Mouse (Mus musculus): ENCODE results near the gene Sept12. TPM values are rescaled to one million over a fixed set of nuclear protein-coding genes. Genes with fewer than 3 reads are reported as not detected.

The Sept12 gene
- total and polyA plus RNA-seq, 3 experiments: 0.20 TPM; not detected in 2

DNA sequence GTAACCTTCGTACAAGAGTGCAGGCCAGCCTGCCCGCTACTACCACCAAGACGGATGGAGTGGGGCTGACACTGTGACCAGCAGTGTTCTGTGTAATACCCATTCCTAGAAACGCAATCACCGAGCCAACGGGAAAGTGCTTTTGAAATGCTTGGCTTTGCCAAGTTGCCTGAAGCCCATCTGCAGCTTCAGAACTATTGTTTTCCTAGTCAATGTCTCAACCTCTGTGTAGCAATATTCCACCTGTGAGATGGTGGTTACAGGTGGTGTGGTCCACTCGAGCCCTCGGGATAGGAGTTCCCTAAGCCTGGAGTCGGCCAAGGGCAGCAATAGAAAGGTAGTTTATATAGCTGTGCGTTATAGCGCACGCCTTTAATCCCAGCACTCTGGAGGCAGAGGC, 12.9 kb downstream of the Sept12 start:
- 93% methylated on average over 12 of the region's 12 CpGs for WGBS
- Histone ChIP-seq H3K9ac (ENCODE audit: low read depth, low read length) (no peak overlapping the region), H3K27me3 (ENCODE audit: control insufficient read depth, insufficient read depth, low read length) (no peaks in the 10 kb centered on the region), H3K4me1 (ENCODE audit: control insufficient read depth, insufficient read depth, low read length) (no peaks in the 10 kb centered on the region), H3K36me3 (ENCODE audit: control insufficient read depth, insufficient read depth, low read length) (no peaks in the 10 kb centered on the region), H3K4me3 (no peak overlapping the region), H3K79me2 (replicated peaks; ENCODE audit: control insufficient read depth, insufficient read depth, low read length) (no peaks in the 10 kb centered on the region), H3K27ac (no peak overlapping the region)
- intact Hi-C loops (cut with DNase I): no loop called here
- DNase-seq: no peak
- TF ChIP-seq POLR2A (IDR thresholded peaks at IDR 0.05; ENCODE audit: insufficient read depth, low read depth, low read length) (no peak), EP300 (IDR thresholded peaks at IDR 0.05; ENCODE audit: insufficient read depth, low read depth, low read length) (no peak), CTCF (IDR thresholded peaks at IDR 0.05) (no peak)

GRCm38 (mm10) chr16:4979755-4980380, 17.8 kb downstream of the Sept12 start:
- TF ChIP-seq POLR2A (IDR thresholded peaks at IDR 0.05; ENCODE audit: insufficient read depth, low read depth, low read length): no peak
- peak; percentile 80 for TF ChIP-seq CTCF (IDR thresholded peaks at IDR 0.05)
- TF ChIP-seq EP300 (IDR thresholded peaks at IDR 0.05; ENCODE audit: insufficient read depth, low read depth, low read length): no peak
- no peaks in the 10 kb centered on the region for H3K79me2 ChIP-seq (replicated peaks; ENCODE audit: control insufficient read depth, insufficient read depth, low read length)
- no peak overlapping the region for H3K27ac ChIP-seq
- intact Hi-C loops (cut with DNase I): loop anchor here (1.0 kb wide), 1 partner anchor 165 kb away; no protein-coding TSS in a partner anchor
- no peaks in the 10 kb centered on the region for H3K4me1 ChIP-seq (ENCODE audit: control insufficient read depth, insufficient read depth, low read length)
- no peaks in the 10 kb centered on the region for H3K36me3 ChIP-seq (ENCODE audit: control insufficient read depth, insufficient read depth, low read length)
- no peak for DNase-seq
- WGBS: 72% methylated on average over 4 of the region's 4 CpGs
- no peak overlapping the region for H3K4me3 ChIP-seq
- no peak overlapping the region for H3K9ac ChIP-seq (ENCODE audit: low read depth, low read length)
- H3K27me3 ChIP-seq (ENCODE audit: control insufficient read depth, insufficient read depth, low read length): no peaks in the 10 kb centered on the region

GRCm38 (mm10) chr16:4978275-4979051, 19.2 kb downstream of the Sept12 start:
- no peaks in the 10 kb centered on the region for H3K79me2 ChIP-seq (replicated peaks; ENCODE audit: control insufficient read depth, insufficient read depth, low read length)

GRCm38 (mm10) chr16:4976180-4976579, 21.5 kb downstream of the Sept12 start:
- H3K27me3 ChIP-seq (ENCODE audit: control insufficient read depth, insufficient read depth, low read length): no peaks in the 10 kb centered on the region
- H3K36me3 ChIP-seq (ENCODE audit: control insufficient read depth, insufficient read depth, low read length): no peaks in the 10 kb centered on the region
- DNase-seq: no peak
- no peak overlapping the region for H3K9ac ChIP-seq (ENCODE audit: low read depth, low read length)
- no peaks in the 10 kb centered on the region for H3K4me1 ChIP-seq (ENCODE audit: control insufficient read depth, insufficient read depth, low read length)
- intact Hi-C loops (cut with DNase I): no loop called here
- H3K27ac ChIP-seq: no peak overlapping the region
- no peaks in the 10 kb centered on the region for H3K79me2 ChIP-seq (replicated peaks; ENCODE audit: control insufficient read depth, insufficient read depth, low read length)
- H3K4me3 ChIP-seq: no peak overlapping the region
- 46% methylated on average over 2 of the region's 2 CpGs for WGBS
- no peak for TF ChIP-seq EP300 (IDR thresholded peaks at IDR 0.05; ENCODE audit: insufficient read depth, low read depth, low read length)
- TF ChIP-seq POLR2A (IDR thresholded peaks at IDR 0.05; ENCODE audit: insufficient read depth, low read depth, low read length): no peak
- no peak for TF ChIP-seq CTCF (IDR thresholded peaks at IDR 0.05)

More at GRCm38 (mm10) chr16:4978275-4979051, 19.2 kb downstream of the Sept12 start:
- DNase-seq: no peak
- Histone ChIP-seq H3K9ac (ENCODE audit: low read depth, low read length) (no peak overlapping the region), H3K4me3 (no peak overlapping the region), H3K4me1 (ENCODE audit: control insufficient read depth, insufficient read depth, low read length) (no peaks in the 10 kb centered on the region), H3K27ac (no peak overlapping the region), H3K36me3 (ENCODE audit: control insufficient read depth, insufficient read depth, low read length) (no peaks in the 10 kb centered on the region), H3K27me3 (ENCODE audit: control insufficient read depth, insufficient read depth, low read length) (no peaks in the 10 kb centered on the region)
- intact Hi-C loops (cut with DNase I): no loop called here
- TF ChIP-seq CTCF (IDR thresholded peaks at IDR 0.05) (no peak), EP300 (IDR thresholded peaks at IDR 0.05; ENCODE audit: insufficient read depth, low read depth, low read length) (no peak), POLR2A (IDR thresholded peaks at IDR 0.05; ENCODE audit: insufficient read depth, low read depth, low read length) (no peak)
- 33% methylated on average over 5 of the region's 5 CpGs for WGBS

DNA sequence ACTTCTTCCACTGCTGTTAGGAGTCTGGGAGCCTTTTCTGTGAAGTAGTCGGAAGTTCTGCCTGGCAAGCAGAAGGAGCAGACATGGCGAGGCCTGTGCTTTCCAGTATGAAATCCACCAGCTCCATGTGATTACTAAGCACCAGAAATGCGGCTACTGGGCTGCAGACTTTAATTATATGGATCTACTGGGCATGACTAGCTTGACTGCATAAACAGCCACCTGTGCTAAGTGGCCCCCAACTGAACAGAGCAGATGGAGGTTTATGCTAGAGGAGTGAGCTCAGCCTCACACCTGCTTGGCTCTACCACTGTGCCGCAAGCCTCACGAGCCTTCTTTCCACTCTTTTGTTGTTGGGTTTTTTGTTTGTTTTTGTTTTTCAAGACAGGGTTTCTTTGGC, 23.1 kb downstream of the Sept12 start:
- WGBS: 90% methylated on average over 5 of the region's 5 CpGs
- DNase-seq: no peak
- H3K9ac ChIP-seq (ENCODE audit: low read depth, low read length): no peak overlapping the region
- no peaks in the 10 kb centered on the region for H3K79me2 ChIP-seq (replicated peaks; ENCODE audit: control insufficient read depth, insufficient read depth, low read length)
- intact Hi-C loops (cut with DNase I): no loop called here
- no peaks in the 10 kb centered on the region for H3K4me1 ChIP-seq (ENCODE audit: control insufficient read depth, insufficient read depth, low read length)
- TF ChIP-seq POLR2A (IDR thresholded peaks at IDR 0.05; ENCODE audit: insufficient read depth, low read depth, low read length): no peak
- TF ChIP-seq EP300 (IDR thresholded peaks at IDR 0.05; ENCODE audit: insufficient read depth, low read depth, low read length): no peak
- no peak for TF ChIP-seq CTCF (IDR thresholded peaks at IDR 0.05)
- no peaks in the 10 kb centered on the region for H3K27me3 ChIP-seq (ENCODE audit: control insufficient read depth, insufficient read depth, low read length)
- no peak overlapping the region for H3K27ac ChIP-seq
- no peaks in the 10 kb centered on the region for H3K36me3 ChIP-seq (ENCODE audit: control insufficient read depth, insufficient read depth, low read length)
- no peak overlapping the region for H3K4me3 ChIP-seq

DNA sequence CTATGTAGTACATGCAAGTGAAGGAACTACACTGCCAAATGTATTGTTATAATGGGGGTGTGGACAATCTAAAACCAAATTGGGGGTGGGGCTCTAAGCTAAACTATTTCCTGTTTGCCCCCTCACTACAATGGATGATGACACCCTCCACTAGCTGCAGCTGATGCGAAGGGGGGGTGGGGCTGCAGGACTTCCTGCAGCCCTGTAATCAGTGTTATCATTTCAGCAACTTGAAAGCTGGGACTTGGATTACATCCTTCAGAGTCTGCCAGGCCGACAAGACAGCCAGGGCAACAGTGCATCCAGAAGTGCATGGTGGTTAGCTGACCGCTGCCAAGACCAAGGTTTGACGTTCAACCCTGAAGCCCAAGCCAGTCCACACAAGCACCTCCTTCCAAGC, 26.0 kb downstream of the Sept12 start:
- peak in 1 of 2 experiments; percentile 25 for DNase-seq
- Histone ChIP-seq H3K4me3 (no peak overlapping the region), H3K36me3 (ENCODE audit: control insufficient read depth, insufficient read depth, low read length) (no peaks in the 10 kb centered on the region), H3K79me2 (replicated peaks; ENCODE audit: control insufficient read depth, insufficient read depth, low read length) (no peaks in the 10 kb centered on the region), H3K9ac (ENCODE audit: low read depth, low read length) (no peak overlapping the region), H3K4me1 (ENCODE audit: control insufficient read depth, insufficient read depth, low read length) (no peaks in the 10 kb centered on the region), H3K27ac (peak overlapping the region; percentile 55), H3K27me3 (ENCODE audit: control insufficient read depth, insufficient read depth, low read length) (no peaks in the 10 kb centered on the region)
- intact Hi-C loops (cut with DNase I): no loop called here
- TF ChIP-seq POLR2A (IDR thresholded peaks at IDR 0.05; ENCODE audit: insufficient read depth, low read depth, low read length) (no peak), EP300 (IDR thresholded peaks at IDR 0.05; ENCODE audit: insufficient read depth, low read depth, low read length) (0 out of 2 replicates have a peak, but pooled peaks have one; percentile 44)
- WGBS: 33% methylated on average over 4 of the region's 4 CpGs

Data from heart, adult 2 months (tissue).